Comparison of ENCODE assay signal across 13 mouse cellular contexts in genomic region chr11:67577994-67578393, GRCm38 (mm10).
DNase-seq lines count a peak whose midpoint lies in the region; ATAC-seq and TF ChIP-seq lines count a peak whose summit lies in the region.
"Had no signal": no experiment of that assay in that cellular context is flagged by ENCODE, and none has a peak within 500 bp of the region (broad histone marks: within the 10 kb centered on the region; RNA-seq: fewer than 3 reads in every experiment).

No protein-coding gene starts in this region.

- no peaks in the 10 kb centered on the region for H3K27me3 ChIP-seq in embryonic facial prominence, embryonic 14.5 days (replicated peaks; ENCODE audit: control insufficient read depth, insufficient read depth, low read length)
- no peaks in the 10 kb centered on the region for H3K27me3 ChIP-seq in embryonic facial prominence, embryonic 10.5 days (replicated peaks; ENCODE audit: low read depth, poor library complexity, severe bottlenecking)
- H3K27me3 ChIP-seq in CH12.LX (replicated peaks) = no peaks in the 10 kb centered on the region
- H3K27me3 ChIP-seq: hindbrain, embryonic 12.5 days; midbrain, embryonic 15.5 days; neural tube, embryonic 12.5 days had no signal

- peak; percentile 96 for TF ChIP-seq EP300 in CH12.LX (IDR thresholded peaks at IDR 0.05; ENCODE audit: low read length)

- H3K4me3 ChIP-seq in embryonic facial prominence, embryonic 14.5 days (ENCODE audit: low read depth, low read length) = no peak overlapping the region
- H3K4me3 ChIP-seq in embryonic facial prominence, embryonic 10.5 days = no peak overlapping the region
- peak overlapping the region in 2 of 3 experiments; percentile 20 to 47 for H3K4me3 ChIP-seq in CH12.LX (replicated peaks in 1 of 3; ENCODE audit: low read depth in 2 of 3, low read length in 2 of 3, poor library complexity in 1 of 3)
- H3K4me3 ChIP-seq: hindbrain, embryonic 12.5 days; midbrain, embryonic 15.5 days; neural tube, embryonic 12.5 days had no signal

- dilution Hi-C loops in CH12.LX (cut with MboI; ENCODE audit: extremely low pct_ligation_motif_present, extremely low pct_unique_long_range_greater_than_20kb, low sequenced_read_pairs) = no loop called here

- TF ChIP-seq RAD21 in CH12.LX (IDR thresholded peaks at IDR 0.05; ENCODE audit: low read depth, low read length) = no peak; the same call in 1 of the 2 replicates

- in situ Hi-C loops in CH12.LX (cut with MboI; ENCODE audit: low pct_ligation_motif_present, low pct_unique_long_range_greater_than_20kb, low sequenced_read_pairs) = no loop called here

- no peak overlapping the region for H3K4me2 ChIP-seq in embryonic facial prominence, embryonic 14.5 days (ENCODE audit: low read depth, low read length)
- peak overlapping the region; percentile 92 for H3K4me2 ChIP-seq in CH12.LX (ENCODE audit: insufficient read depth, low read depth, poor library complexity, severe bottlenecking)
- H3K4me2 ChIP-seq: hindbrain, embryonic 12.5 days; midbrain, embryonic 15.5 days; neural tube, embryonic 12.5 days had no signal

- peak overlapping the region; percentile 21; the same call in 1 of the 2 replicates for H3K27ac ChIP-seq in embryonic facial prominence, embryonic 14.5 days (replicated peaks; ENCODE audit: low read depth, low read length)
- no peak overlapping the region; the same call in none of the 2 replicates for H3K27ac ChIP-seq in embryonic facial prominence, embryonic 10.5 days (replicated peaks)
- peak overlapping the region; percentile 95 for H3K27ac ChIP-seq in CH12.LX (ENCODE audit: insufficient read depth, low read depth)
- H3K27ac ChIP-seq: hindbrain, embryonic 12.5 days; midbrain, embryonic 15.5 days; neural tube, embryonic 12.5 days had no signal

- no peak for TF ChIP-seq CTCF in CH12.LX (conservative IDR thresholded peaks at IDR 0.05 in 1 of 2, IDR thresholded peaks at IDR 0.05 in 1 of 2; ENCODE audit: low read depth in 2 of 2, low read length in 2 of 2)

- no peak for DNase-seq in embryonic facial prominence, embryonic 14.5 days (ENCODE audit: low spot score)
- no peak for DNase-seq in embryonic facial prominence, embryonic 10.5 days (ENCODE audit: low spot score)
- peak; percentile 24 for DNase-seq in kidney, adult 11 months
- DNase-seq in kidney, adult 18-20 months = no peak
- DNase-seq in CH12.LX (ENCODE audit: extremely low read depth) = peak; percentile 53
- DNase-seq in kidney, postnatal 14 days = peak; percentile 47
- DNase-seq in urinary bladder, postnatal 4 days (ENCODE audit: low spot score in 2 of 2) = no peak
- DNase-seq in retina, postnatal 1 day = no peak
- DNase-seq: adrenal gland, postnatal 25 days; embryo, embryonic 11 days had no signal

- WGBS in embryonic facial prominence, embryonic 14.5 days = 59% methylated on average over 4 of the region's 4 CpGs
- WGBS in embryonic facial prominence, embryonic 10.5 days = 71% methylated on average over 4 of the region's 4 CpGs

- no peak overlapping the region for H3K9ac ChIP-seq in embryonic facial prominence, embryonic 14.5 days (ENCODE audit: low read depth, low read length)
- H3K9ac ChIP-seq in CH12.LX (ENCODE audit: insufficient read depth, low read depth) = peak overlapping the region; percentile 54
- H3K9ac ChIP-seq: hindbrain, embryonic 12.5 days; midbrain, embryonic 15.5 days; neural tube, embryonic 12.5 days had no signal

- TF ChIP-seq POLR2A in CH12.LX (IDR thresholded peaks at IDR 0.05; ENCODE audit: low read depth, low read length) = no peak

- H3K4me1 ChIP-seq in embryonic facial prominence, embryonic 14.5 days (ENCODE audit: control insufficient read depth, insufficient read depth, low read length) = peaks cover 25% of the 10 kb centered on the region
- H3K4me1 ChIP-seq in embryonic facial prominence, embryonic 10.5 days = peaks cover 40% of the 10 kb centered on the region
- peaks cover 40 to 84% of the 10 kb centered on the region in 2 experiments for H3K4me1 ChIP-seq in CH12.LX (ENCODE audit: control insufficient read depth in 1 of 2, insufficient read depth in 2 of 2)
- H3K4me1 ChIP-seq: midbrain, embryonic 15.5 days; neural tube, embryonic 12.5 days had no signal

- H3K79me2 ChIP-seq in CH12.LX (replicated peaks; ENCODE audit: control insufficient read depth, extremely low read depth, insufficient read depth, poor library complexity, severe bottlenecking) = no peaks in the 10 kb centered on the region

- no peak for ATAC-seq in embryonic facial prominence, embryonic 14.5 days (ENCODE audit: low read depth)
- ATAC-seq: midbrain, embryonic 15.5 days had no signal

- H3K9me3 ChIP-seq in embryonic facial prominence, embryonic 14.5 days (ENCODE audit: control insufficient read depth, low read length) = no peaks in the 10 kb centered on the region
- H3K9me3 ChIP-seq in embryonic facial prominence, embryonic 10.5 days = no peaks in the 10 kb centered on the region
- H3K9me3 ChIP-seq in CH12.LX (replicated peaks; ENCODE audit: low read length) = no peaks in the 10 kb centered on the region
- H3K9me3 ChIP-seq: hindbrain, embryonic 12.5 days; midbrain, embryonic 15.5 days; neural tube, embryonic 12.5 days had no signal

- no peaks in the 10 kb centered on the region for H3K36me3 ChIP-seq in embryonic facial prominence, embryonic 14.5 days (ENCODE audit: control insufficient read depth, insufficient read depth, low read length)
- no peaks in the 10 kb centered on the region for H3K36me3 ChIP-seq in embryonic facial prominence, embryonic 10.5 days (replicated peaks)
- peaks cover 0 to 9% of the 10 kb centered on the region in 2 experiments for H3K36me3 ChIP-seq in CH12.LX (replicated peaks in 1 of 2; ENCODE audit: control insufficient read depth in 1 of 2, insufficient read depth in 1 of 2, low read length in 1 of 2)
- H3K36me3 ChIP-seq: hindbrain, embryonic 12.5 days; midbrain, embryonic 15.5 days; neural tube, embryonic 12.5 days had no signal

TF ChIP-seq in CH12.LX, 34 proteins besides CTCF, POLR2A, EP300 and RAD21:
- no peak for TF ChIP-seq ZKSCAN1 (IDR thresholded peaks at IDR 0.05; ENCODE audit: borderline replicate concordance, low read depth, low read length)
- TF ChIP-seq MYC (IDR thresholded peaks at IDR 0.05; ENCODE audit: low read depth, low read length) = no peak; the same call in 1 of the 2 replicates
- TF ChIP-seq E2F4 (IDR thresholded peaks at IDR 0.05; ENCODE audit: insufficient replicate concordance, low read depth, low read length) = no peak; the same call in 1 of the 2 replicates
- TF ChIP-seq JUND (conservative IDR thresholded peaks at IDR 0.05; ENCODE audit: low read depth, low read length) = peak; percentile 60
- TF ChIP-seq IRF4 (IDR thresholded peaks at IDR 0.05; ENCODE audit: low read depth, low read length) = 0 out of 2 replicates have a peak, but pooled peaks have one; percentile 42
- TF ChIP-seq BHLHE40 (IDR thresholded peaks at IDR 0.05; ENCODE audit: low read depth, low read length) = peak; percentile 90
- TF ChIP-seq KAT2A (IDR thresholded peaks at IDR 0.05; ENCODE audit: insufficient replicate concordance, low read length) = 0 out of 2 replicates have a peak, but pooled peaks have one; percentile 31
- 0 out of 2 replicates have a peak, but pooled peaks have one; percentile 70 for TF ChIP-seq RCOR1 (conservative IDR thresholded peaks at IDR 0.05; ENCODE audit: low read depth, low read length)
- no peak; the same call in 1 of the 2 replicates for TF ChIP-seq ZMIZ1 (IDR thresholded peaks at IDR 0.05; ENCODE audit: low read depth, low read length)
- peak; percentile 31; the same call in 1 of the 2 replicates for TF ChIP-seq UBTF (IDR thresholded peaks at IDR 0.05; ENCODE audit: low read depth, low read length)
- peak; percentile 43; the same call in 1 of the 2 replicates for TF ChIP-seq ELF1 (IDR thresholded peaks at IDR 0.05; ENCODE audit: low read depth, low read length)
- no peak for TF ChIP-seq MAX (IDR thresholded peaks at IDR 0.05; ENCODE audit: low read length)
- no peak; the same call in none of the 2 replicates for TF ChIP-seq HCFC1 (IDR thresholded peaks at IDR 0.05; ENCODE audit: low read depth, low read length)
- TF ChIP-seq POLR2AphosphoS2 (IDR thresholded peaks at IDR 0.05; ENCODE audit: low read depth, low read length) = no peak
- no peak for TF ChIP-seq GABPA (IDR thresholded peaks at IDR 0.05; ENCODE audit: insufficient replicate concordance, low read depth, low read length)
- TF ChIP-seq JUN (IDR thresholded peaks at IDR 0.05; ENCODE audit: insufficient read depth, low read depth, low read length) = peak; percentile 89
- TF ChIP-seq NELFE (IDR thresholded peaks at IDR 0.05; ENCODE audit: low read depth, low read length) = no peak
- peak; percentile 63 for TF ChIP-seq MAFK (IDR thresholded peaks at IDR 0.05; ENCODE audit: insufficient replicate concordance, low read length)
- no peak for TF ChIP-seq MAZ (IDR thresholded peaks at IDR 0.05; ENCODE audit: low read depth, low read length)
- no peak for TF ChIP-seq PAX5 (IDR thresholded peaks at IDR 0.05; ENCODE audit: low read length)
- no peak for TF ChIP-seq ZC3H11A (IDR thresholded peaks at IDR 0.05; ENCODE audit: low read depth, low read length)
- no peak for TF ChIP-seq TBP (conservative IDR thresholded peaks at IDR 0.05; ENCODE audit: low read depth, low read length)
- peak; percentile 93 for TF ChIP-seq ETS1 (conservative IDR thresholded peaks at IDR 0.05; ENCODE audit: low read depth, low read length)
- TF ChIP-seq USF2 (conservative IDR thresholded peaks at IDR 0.05; ENCODE audit: low read depth, low read length) = no peak
- TF ChIP-seq SMC3 (IDR thresholded peaks at IDR 0.05; ENCODE audit: low read depth, low read length) = no peak; the same call in 1 of the 2 replicates
- TF ChIP-seq CHD2 (IDR thresholded peaks at IDR 0.05; ENCODE audit: low read length) = 0 out of 2 replicates have a peak, but pooled peaks have one; percentile 74
- TF ChIP-seq SIN3A (IDR thresholded peaks at IDR 0.05; ENCODE audit: low read length) = 0 out of 2 replicates have a peak, but pooled peaks have one; percentile 49
- TF ChIP-seq CHD1 (IDR thresholded peaks at IDR 0.05; ENCODE audit: low read depth, low read length) = 0 out of 2 replicates have a peak, but pooled peaks have one; percentile 87
- TF ChIP-seq ZNF384 (IDR thresholded peaks at IDR 0.05; ENCODE audit: low read depth, low read length) = no peak
- peak; percentile 66; the same call in 1 of the 2 replicates for TF ChIP-seq MEF2A (IDR thresholded peaks at IDR 0.05; ENCODE audit: borderline replicate concordance, low read depth, low read length)
- TF ChIP-seq TCF12 (IDR thresholded peaks at IDR 0.05; ENCODE audit: low read depth, low read length) = peak; percentile 95
- no peak; the same call in 1 of the 2 replicates for TF ChIP-seq MXI1 (IDR thresholded peaks at IDR 0.05; ENCODE audit: low read depth, low read length)
- no peak for TF ChIP-seq NRF1 (IDR thresholded peaks at IDR 0.05; ENCODE audit: low read depth, low read length)
- no peak for TF ChIP-seq USF1 (IDR thresholded peaks at IDR 0.05; ENCODE audit: low read depth, low read length)

Comparison
In these comparisons a context has a peak if more than half of its experiments do, and no peak if none do; other contexts are left out.
1. DNase-seq: peak in kidney, adult 11 months (single experiment), CH12.LX (single experiment) and kidney, postnatal 14 days (single experiment); none in embryonic facial prominence, embryonic 14.5 days (single experiment), embryonic facial prominence, embryonic 10.5 days (single experiment), kidney, adult 18-20 months (single experiment), urinary bladder, postnatal 4 days (0 of 2) and retina, postnatal 1 day (single experiment).
2. H3K4me3 ChIP-seq: peak in CH12.LX (2 of 3); none in embryonic facial prominence, embryonic 14.5 days (single experiment) and embryonic facial prominence, embryonic 10.5 days (single experiment).